Mouse (Mus musculus): ENCODE measurements around the gene 2010003K11Rik.

Gene 2010003K11Rik

DNA sequence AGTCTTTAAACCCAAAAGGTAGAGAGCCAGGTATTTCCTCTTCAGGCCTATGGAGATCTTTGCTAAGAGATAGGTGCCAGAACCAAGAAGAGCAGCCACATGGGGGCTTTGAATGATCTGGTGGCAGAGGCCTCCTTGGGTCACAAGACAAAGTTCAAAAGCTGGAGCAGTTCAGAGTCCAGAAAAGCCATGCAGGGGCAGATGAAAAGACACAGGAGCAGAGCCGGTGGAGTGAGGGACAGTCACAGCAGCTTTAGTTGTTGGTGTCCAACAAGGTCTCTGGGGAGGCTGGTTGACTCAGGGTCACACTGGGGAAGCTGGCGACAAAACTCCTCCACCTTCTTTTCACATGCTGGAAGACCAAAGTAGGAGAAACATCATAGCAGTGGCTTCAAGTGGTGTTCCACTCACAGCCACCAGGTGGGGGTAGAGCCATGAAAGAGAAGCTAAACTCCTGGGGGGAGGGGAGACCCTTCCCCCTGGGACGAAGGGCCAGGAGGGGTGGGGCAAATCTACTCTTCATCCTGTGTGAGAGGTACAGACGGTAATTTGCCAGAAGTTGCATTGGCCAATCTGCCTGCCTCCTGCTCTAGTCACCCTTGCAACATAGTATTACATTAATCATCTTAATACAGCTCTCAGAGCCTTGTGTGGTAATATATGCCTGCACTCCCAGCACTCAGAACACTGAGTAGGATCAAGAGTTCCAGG lies 965 bp downstream of the 2010003K11Rik start:
- DNase-seq (ENCODE audit: low spot score in 2 of 2): peak; percentile 50 to 57

DNA sequence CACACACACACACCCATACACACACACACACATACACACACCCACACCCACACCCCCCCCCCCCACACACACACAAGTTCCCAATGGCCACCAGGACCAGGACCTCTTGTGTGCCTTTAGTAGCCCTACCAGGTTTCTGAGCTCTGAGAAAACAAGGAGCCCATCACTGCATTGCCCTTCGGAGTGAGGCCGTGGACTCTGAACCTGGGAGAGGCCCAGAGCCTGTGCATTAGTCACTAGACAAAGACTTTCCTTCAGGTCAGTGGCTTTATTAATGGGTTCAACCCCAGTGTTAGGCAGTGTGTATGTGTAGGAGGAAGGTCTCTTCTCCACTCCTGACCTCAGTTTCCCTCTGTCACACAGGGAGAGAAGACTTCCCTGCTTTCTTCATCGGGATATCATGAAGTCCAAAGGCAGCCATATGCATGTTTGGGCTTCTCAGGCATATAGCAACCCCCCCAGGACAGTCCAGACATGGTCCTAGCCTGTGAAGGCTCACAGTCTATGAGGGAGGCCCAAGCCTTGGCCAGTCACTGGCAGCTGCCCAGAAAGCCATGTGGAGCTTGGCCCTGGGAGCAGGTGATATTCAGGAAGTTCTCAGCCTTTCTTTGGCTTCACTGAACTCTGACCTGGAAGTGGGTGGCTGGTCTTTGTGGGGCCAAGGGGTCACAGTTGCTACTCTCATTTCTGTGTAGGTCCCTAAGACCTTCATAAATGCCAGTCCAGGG lies 1.7 kb downstream of the 2010003K11Rik start:
- DNase-seq (ENCODE audit: low spot score in 2 of 2): no peak

DNA sequence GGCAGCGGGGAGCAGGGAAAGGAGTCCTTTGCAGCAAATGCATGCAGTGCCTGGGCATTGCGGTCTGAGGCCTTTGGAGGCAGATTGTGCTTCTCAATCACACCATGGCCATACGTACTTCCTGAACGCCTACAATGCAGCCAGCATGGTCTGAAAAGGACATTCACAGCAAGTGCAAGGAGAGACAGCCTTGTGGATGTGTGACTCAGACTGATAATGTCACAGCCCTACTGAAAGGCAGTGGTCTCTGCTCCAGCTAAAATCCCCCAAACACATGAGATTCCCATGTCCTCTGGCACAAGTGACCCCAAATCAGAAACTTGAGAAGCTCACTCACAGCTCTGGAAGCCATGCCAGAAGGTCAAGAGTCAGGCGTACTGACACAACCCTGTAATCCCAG lies 2.6 kb downstream of the 2010003K11Rik start:
- no peak for DNase-seq (ENCODE audit: low spot score in 2 of 2)

DNA sequence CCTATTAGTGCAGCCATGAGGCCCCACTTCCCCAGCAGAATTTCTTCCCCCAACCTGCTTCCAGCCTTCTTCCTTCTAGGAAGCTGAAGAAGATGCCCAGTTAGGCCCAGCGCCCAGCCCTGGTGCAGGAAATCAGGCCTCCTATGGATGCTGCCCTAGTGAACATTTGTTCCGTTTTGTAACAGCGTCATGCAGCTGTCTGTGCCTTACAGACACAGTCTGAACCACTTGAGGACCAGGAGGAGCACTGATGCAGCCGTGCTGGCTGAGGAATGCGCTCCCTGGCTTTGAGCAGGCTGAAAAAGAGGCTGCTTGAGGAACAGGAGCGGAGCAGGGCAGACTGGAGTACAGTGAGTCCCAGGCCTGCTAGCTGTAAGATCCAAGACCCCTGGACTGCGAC lies 3.7 kb downstream of the 2010003K11Rik start:
- DNase-seq (ENCODE audit: low spot score in 2 of 2): no peak

DNA sequence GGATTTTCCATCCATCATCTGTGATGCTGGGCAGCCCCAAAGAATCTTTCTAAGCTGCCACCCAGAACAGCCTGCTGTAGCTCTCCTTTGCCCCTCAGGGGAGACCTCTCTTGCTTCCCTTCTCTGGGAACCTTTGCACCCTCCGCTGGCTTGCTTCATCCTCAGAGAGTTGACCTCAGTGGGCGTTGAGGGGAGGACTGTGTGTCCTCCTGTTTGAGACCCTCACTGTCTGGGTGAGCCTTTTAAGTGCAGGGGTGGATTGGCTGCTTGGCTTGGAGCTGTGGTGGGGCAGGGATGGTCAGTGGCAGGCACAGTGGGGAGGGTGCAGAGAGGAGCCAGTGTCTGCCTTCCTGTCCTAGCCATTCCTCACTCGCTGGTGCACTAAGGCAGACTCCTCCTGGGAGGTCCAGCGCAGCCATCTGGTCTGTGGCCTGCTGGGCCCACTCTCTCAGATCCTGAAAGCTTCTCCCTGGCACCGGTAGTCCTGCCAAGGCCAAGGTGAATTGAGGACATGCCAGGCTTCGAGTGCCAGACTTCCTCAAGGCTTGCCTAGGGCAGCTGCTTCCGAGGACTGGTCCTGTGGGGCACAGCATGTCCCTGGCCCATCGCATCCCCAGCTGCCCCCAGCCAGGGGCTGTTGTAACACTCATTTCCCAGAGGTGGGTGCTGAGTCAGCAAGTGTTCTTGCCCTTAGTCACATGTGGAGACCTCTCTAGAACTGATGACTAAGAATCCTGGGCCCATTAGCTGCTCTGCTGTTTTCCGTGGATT lies 5.7 kb downstream of the 2010003K11Rik start:
- DNase-seq (ENCODE audit: low spot score in 2 of 2): peak; percentile 45 to 50

DNA sequence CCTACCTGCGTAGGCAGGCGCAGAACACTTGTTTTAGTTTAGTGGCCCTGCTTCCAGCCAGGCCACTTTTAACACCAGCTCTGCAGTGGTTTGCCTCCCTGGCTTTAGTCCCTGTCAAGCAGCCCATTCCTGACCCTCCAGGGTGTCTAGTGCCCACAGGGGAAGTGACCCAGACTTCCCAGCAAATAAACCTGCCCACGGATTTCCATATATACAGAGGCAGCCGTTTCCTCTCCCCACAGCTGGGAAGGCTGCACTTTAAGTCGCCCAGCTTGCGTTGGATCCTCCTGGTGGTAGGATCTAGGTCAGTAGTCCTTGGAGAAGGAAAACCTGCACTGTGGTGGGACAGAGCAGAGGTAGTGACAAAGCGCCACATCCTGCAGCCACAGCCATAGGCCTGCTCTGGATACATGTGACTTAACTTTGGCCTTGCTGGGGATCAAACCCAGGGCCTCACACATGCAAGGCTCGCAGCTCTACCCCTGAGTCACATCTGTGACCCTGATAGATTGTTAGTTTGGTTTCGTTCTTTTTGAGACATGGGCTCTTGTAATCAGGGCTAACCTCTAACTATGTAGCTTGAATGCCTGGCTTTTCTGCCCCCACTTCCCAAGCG lies 7.2 kb downstream of the 2010003K11Rik start:
- no peak for DNase-seq (ENCODE audit: low spot score in 2 of 2)

DNA sequence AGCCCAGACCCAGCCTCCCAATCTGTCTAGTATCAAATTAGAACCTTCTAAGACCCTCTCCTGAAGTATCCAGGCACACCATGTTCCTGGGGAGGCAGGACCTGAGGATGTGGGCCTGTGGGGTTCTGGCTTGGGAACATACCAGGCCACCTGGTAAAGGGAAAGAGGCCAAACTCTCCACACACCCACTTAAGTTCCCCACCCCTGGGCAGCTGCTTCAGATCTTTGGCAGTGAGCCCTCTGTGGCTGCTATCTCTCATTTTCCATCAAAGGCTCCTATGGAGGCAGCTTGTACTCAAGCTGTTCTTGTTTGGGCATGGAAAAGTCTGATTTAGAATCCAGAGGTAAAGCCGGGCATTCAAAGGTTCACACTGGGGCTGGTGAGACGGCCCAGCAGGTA lies 10.5 kb downstream of the 2010003K11Rik start:
- no peak for DNase-seq (ENCODE audit: low spot score in 2 of 2)

DNA sequence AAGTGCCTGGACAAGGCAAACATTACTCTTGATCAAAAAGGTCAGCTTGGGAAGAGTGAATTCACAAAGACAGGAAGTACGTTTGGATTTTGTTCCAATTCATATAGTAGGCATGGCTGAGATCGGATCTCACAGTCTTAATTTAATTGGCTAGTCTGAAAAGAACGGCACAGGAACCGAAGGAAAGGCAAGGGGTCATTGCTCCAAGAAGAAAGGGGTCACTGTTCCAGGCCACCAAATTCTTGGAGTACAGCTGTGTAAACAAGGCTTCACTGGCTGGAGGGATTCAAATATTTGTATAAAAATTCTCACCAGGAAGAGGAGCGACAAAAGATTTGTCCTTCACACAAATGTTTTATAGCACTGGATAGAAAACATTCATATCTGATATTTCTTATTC lies 13.4 kb downstream of the 2010003K11Rik start:
- no peak for DNase-seq (ENCODE audit: low spot score in 2 of 2)

DNA sequence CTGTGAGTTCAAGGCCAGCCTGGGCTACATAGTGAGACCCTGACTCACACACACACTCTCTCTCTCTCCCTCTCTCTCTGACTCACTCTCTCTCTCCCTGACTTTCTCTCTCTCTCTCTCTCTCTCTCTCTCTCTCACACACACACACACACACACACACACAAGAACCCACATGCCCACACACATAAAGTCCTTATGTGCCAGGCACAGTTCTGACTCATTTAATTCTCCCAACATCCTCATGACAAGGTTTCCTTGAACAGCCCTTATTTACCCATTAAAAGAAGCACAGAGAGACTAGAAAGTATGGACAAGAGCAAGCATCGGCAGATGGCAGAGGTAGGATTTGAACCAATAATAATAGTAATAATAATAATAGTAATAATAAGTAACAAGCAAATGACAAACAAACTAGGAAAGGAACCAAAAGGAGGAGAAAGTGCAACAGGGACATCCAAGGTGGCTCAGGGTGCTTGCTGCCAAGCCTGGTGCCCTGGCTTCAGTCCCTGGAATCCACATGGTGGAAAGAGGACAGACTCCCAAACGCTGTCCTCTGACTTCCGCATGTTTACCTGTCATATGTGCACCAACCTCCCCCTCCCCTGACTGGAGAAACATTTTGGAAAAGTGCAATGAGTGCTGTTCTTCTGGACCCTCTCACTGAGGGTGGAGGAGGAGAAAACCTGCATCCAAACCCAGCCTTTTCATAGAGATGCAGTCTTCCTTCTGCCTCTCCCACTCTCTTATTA lies 16.1 kb downstream of the 2010003K11Rik start:
- peak in 1 of 2 experiments; percentile 38 for DNase-seq (ENCODE audit: low spot score in 2 of 2)

DNA sequence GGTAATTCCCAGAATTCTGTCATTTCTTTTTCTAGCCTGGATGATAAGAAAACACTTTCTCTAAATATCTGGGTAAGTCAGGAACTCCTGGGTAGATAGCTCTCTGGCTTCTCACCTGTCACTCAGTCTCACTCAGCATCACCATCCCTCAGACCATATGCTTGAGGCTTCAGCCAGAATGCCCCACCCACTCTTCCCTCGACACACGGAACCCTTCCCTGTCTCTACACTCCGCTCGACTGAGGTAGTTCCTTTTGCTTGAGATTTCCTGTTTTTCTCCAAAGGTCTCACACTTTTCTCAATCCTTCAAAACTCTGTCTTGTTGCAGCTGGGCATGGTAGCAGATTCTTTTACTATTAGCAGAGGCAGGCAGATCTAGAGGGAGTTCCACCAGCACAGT lies 17.1 kb downstream of the 2010003K11Rik start:
- DNase-seq (ENCODE audit: low spot score in 2 of 2): peak; percentile 49 to 71

DNA sequence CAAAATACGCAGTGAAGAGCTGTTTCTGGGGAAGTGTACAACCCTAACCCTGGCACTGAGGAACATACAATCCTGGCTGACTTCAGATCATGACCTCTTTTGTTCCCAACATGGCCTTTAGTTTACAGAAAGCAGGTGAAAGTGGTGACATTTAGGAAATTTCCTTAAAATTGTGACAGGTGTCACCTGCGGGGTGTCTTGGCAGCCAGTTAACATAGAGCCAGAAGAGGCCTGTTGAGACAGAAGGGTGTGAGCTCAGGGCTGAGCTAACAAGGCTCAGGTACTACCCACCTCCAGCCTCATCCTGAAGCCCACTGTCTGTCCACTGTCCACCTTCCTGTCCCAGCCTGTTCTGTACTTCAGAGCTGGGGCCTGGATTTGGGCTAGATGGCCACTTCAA lies 18.3 kb downstream of the 2010003K11Rik start:
- no peak for DNase-seq (ENCODE audit: low spot score in 2 of 2)

DNA sequence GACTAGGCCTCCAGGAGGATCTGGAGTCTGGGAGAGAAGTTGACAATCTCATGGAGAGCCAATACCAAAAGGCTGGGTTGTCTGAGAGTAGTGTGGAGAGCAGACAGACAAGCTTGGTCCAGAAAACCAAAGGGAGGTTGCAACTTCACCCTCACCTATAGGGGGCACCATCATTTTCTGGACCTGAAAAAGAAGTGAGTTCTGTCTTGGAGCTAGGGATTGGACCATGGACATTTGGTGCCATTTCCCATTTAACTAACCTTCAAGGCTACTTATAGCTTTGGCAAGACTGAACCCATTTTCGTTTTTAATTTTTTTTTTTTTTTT lies 20.2 kb downstream of the 2010003K11Rik start:
- no peak for DNase-seq (ENCODE audit: low spot score in 2 of 2)

DNA sequence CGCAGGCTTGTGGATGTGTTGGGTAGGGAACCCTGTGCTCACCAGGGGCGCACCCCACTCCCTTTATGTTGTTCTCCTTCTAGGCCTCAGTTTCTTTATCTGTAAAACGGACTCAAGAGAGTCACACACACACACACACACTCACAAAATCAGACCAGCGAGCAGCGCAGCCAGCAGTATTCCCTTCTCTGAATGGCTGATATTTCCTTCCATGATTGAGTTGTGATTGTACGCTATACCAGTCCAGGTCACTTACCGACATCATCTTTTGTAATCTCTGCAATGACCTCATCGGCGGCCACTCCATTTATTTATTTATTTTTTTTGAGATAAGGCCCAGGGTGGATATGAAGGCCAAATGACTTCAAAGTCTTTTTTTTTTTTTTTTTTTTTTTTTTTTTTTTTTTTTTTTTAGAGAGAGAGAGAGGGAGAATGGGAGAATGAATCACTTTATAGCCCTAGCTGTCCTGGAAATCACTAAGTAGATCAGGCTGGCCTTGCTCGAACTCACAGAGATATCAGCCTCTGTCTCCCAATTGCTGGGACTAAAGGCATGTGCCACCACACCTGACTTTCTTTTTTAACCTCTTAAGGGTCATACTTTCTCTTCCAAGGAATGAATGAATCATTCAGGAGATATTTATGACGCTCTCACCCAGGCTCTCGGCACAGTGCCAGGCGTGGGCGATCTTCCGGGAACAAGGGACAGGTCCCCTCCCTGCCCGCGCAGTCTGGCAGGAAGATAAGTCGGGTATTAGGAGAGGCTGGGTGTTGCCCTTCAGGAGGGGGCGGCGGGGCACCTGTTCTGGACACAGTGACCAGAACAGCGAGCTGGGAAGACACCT lies 20.8 kb downstream of the 2010003K11Rik start, which contains the start of gene Syt12:
Gene Syt12 (minus strand): TSS at position 103 of the 845 bp plus-strand sequence.
- DNase-seq (ENCODE audit: low spot score in 2 of 2): peak; percentile 43 to 44

DNA sequence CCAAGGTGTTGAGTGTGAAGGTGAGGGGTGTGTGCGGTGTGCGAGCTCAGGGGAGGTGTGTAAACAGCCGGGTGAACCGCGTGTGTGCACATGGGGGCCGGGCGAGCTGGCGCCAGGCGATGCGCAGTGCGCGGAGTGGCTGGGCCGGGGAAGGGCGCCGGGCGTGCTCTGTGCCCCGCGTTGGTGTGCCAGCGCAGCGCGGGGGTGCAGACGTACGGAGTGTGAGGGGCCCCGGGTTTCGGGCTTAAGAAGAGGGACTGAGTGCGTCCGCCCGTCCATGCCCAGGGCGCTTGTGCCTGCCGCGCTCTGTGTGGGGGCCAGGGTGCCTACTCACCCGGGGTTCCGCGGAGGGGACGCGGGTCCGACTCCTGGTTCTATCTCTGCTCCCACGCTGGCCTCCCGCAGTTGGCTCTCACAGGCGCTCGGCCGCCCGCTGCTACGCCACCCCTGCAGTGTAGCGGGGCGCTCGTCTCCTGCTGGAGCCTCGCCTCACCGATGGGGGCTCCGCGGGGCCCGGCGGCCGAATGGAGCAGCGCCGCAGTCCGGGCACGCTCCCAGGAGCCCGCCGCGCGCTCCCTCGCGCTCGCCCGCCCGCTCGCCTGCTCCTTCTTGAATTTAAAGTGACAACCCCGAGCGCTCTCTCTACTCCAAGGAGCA lies 21.7 kb downstream of the 2010003K11Rik start:
- DNase-seq (ENCODE audit: low spot score in 2 of 2): peak; percentile 46 to 50

DNA sequence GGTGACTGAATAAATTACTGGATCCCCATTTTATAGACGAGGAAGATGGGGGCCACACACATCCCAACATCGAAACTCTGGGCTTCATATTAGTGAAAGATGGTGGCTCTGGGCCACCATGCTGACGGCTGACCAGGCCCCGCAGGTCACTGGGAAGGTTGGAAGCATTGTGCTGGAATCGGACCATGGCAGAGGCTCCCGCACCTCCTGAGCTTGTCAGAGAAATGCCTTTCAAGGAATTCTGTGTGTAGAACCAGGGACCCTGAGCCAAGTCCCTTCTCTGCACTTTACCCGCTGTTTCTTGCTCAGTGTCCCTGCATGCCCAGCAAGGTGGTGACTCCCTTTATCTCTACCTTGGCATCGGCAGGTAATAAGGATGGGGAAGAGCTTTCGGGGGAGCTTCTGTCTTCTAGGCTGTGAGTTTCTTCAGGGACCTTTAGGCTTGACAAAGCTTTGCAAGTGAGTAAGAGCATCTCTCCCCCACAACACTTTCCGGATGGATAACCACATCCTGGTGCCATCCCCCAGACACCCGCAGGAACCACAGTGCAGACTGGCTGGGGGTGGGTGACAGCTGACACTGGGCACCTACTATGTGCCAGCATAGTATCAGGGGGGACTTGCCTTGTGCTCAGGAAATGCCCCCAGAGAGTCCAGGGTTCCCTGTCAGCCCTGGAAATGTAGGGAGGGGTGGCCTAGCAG lies 23.0 kb downstream of the 2010003K11Rik start:
- DNase-seq (ENCODE audit: low spot score in 2 of 2): no peak

DNA sequence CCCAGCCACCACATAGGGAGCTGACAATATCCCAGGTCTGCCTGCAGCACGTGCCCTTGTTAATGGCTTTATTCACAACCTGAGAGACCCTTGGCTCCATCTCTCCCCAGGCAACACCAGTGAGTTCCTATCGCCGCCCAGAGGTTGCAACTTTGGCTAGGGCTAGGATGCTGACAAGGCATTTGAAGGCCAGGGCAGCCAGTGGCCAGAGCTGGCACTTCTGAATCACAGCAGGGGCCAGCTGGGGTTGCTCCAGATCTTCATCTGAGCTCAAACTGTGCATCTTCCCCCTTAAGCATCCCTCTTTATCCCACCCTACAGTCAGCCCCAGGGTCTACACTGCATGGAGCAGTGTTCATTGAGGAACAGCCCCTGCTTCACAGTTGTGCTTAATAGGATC lies 23.6 kb downstream of the 2010003K11Rik start:
- no peak for DNase-seq (ENCODE audit: low spot score in 2 of 2)

DNA sequence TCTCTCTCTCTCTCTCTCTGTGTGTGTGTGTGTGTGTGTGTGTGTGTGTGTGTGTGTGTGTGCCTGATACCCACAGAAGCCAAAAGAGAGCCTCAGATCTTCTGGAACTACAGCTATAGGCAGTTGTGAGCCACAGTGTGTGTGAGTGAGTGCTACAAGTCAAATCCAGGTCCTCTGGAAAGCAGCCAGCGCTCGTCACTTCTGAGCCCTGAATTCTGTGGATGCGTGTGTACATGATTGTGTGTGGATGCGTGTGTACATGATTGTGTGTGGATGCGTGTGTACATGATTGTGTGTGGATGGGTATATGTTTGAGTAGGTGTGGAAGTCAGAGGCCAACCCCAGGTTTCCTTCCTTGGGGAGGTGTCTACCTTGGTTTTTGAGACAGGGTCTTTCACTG lies 24.8 kb downstream of the 2010003K11Rik start:
- no peak for DNase-seq (ENCODE audit: low spot score in 2 of 2)

DNA sequence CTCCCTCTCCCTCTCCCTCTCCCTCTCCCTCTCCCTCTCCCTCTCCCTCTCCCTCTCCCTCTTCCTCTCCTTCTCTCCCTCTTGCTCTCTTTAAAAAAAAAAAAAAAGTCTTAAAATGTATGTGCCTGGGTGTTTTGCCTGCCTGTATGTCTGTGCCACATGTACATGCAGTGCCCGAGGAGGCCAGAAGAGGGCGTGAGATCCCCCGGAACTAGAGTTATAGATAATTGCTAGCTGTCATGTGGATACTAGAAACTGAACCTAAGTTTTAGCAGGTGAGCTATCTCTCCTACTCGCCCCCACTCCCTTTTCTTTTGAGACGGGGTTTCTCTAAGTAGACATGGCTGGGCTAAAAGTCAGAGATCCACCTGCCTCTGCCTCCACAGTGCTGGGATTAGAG lies 30.0 kb downstream of the 2010003K11Rik start:
- no peak for DNase-seq (ENCODE audit: low spot score in 2 of 2)

DNA sequence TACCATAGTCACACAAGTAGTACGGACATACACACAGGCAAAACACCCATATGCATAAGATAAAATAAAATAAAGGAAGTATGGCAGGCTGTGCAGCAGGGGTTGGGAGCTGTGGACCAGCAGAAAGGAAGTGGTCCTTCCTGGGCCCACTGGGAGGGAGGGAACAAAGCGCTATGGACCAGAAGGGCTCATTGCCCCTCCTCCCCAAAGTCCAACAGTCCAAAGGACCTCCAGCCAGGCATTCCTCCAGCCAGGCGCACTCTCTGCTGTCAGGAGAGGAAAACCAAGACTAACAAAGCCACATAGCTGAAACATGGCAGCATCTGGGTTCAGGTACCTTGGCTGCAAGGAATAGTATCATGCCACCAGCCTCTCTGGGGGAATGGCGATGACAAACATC lies 33.7 kb downstream of the 2010003K11Rik start:
- DNase-seq (ENCODE audit: low spot score in 2 of 2): no peak
